Mouse (Mus musculus) brain, embryonic 14.5 days (tissue): ENCODE measurements around the gene Nol3.

ENCODE experiments used
- CTCF ChIP-seq: fragments of 200-500 bp; IDR thresholded peaks from 2 replicates; pipeline ENCODE4 v1.5.1; 2012; ENCODE audit warnings: inconsistent platforms, mild to moderate bottlenecking, moderate library complexity, borderline replicate concordance; ENCODE audit not compliant: insufficient read depth, insufficient read length; ENCODE audit errors: extremely low read depth
- POLR2A ChIP-seq: fragments of 200-500 bp; IDR thresholded peaks from 2 replicates; pipeline ENCODE4 v1.6.1; 2012; ENCODE audit warnings: mild to moderate bottlenecking, inconsistent platforms, borderline replicate concordance; ENCODE audit not compliant: poor library complexity, insufficient read depth, insufficient read length, severe bottlenecking; ENCODE audit errors: extremely low read depth

GRCm38 (mm10) chr8:105270916-105271186, 5.1 kb upstream of the Nol3 start:
- TF ChIP-seq CTCF (no peak), POLR2A (no peak)
